Mouse (Mus musculus) hindbrain, embryonic 10.5 days (tissue): ENCODE data around the gene Tmc7. TPM values are rescaled to one million over a fixed set of nuclear protein-coding genes. Genes with fewer than 3 reads are reported as not detected.

ENCODE experiments used
- DNase-seq: peaks from one replicate; pipeline ENCODE4 v3.0.0-alpha.2; 2017; ENCODE audit warnings: low spot score
- H3K27ac ChIP-seq: fragments of 300-500 bp; sonication (generic); 2 replicates; pipeline ENCODE4 v1.5.1; 2016; ENCODE audit warnings: mild to moderate bottlenecking, moderate library complexity
- H3K27me3 ChIP-seq: fragments of 300-500 bp; sonication (generic); 2 replicates; pipeline ENCODE4 v1.6.1; 2016; ENCODE audit warnings: mild to moderate bottlenecking; ENCODE audit not compliant: poor library complexity, insufficient read depth, severe bottlenecking
- H3K36me3 ChIP-seq: fragments of 300-500 bp; sonication (generic); 2 replicates; pipeline ENCODE4 v1.6.1; 2016; ENCODE audit warnings: mild to moderate bottlenecking, moderate library complexity
- H3K4me1 ChIP-seq: fragments of 300-500 bp; sonication (generic); replicated peaks from 2 replicates; pipeline ENCODE4 v1.6.1; 2016; ENCODE audit warnings: mild to moderate bottlenecking
- H3K4me3 ChIP-seq: fragments of 300-500 bp; sonication (generic); 2 replicates; pipeline ENCODE4 v1.5.1; 2016; ENCODE audit warnings: mild to moderate bottlenecking, moderate library complexity
- H3K9me3 ChIP-seq: fragments of 300-500 bp; sonication (generic); 2 replicates; pipeline ENCODE4 v1.6.1; 2016; ENCODE audit warnings: mild to moderate bottlenecking, moderate library complexity
- WGBS: fragments of 180-500 bp; shearing (Covaris S2); methylation state at CpG from one replicate; pipeline ENCODE4 v1.1.7; 2016; 5-methylcytosine and 5-hydroxymethylcytosine counted together
- polyA plus RNA-seq: library from polyadenylated mRNA; unstranded; fragments of >200 nt; fragmentation: Nextera tagmentation; extraction: Ambion mirVana; gene quantifications from 2 replicates; pipeline ENCODE4 v1.2.1, GENCODE M21; 2016

Gene Tmc7
- polyA plus RNA-seq, 1 experiment from 2014 or later, result 8.4 TPM

DNA sequence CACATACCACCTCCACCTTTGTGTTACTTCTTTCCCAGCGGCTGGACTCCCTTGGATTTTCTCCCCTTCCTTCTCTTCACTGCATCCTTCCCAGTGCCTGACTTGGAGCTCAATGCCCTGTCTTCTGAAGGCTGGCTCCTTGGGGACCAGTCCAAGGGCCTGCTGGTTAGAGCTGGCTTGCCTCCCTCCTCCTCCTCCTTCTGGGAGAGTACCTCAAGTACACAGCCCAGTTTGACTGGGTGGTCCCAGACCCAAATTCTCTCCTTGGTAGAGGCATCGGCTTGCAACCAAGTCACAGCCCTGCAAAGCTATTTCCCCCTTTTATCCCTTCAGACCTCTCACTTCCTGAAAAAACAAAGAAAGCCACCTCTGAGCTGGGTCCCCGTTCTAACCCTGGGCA lies 6.3 kb downstream of the Tmc7 start:
- 69% methylated on average over 3 of the region's 3 CpGs for WGBS
- Histone ChIP-seq H3K27ac (peak overlapping the region; percentile 75), H3K4me3 (no peak overlapping the region), H3K27me3 (no peaks in the 10 kb centered on the region), H3K4me1 (peaks cover 39% of the 10 kb centered on the region), H3K9me3 (peaks cover 19% of the 10 kb centered on the region; the same call in 1 of the 2 replicates), H3K36me3 (peaks cover 46% of the 10 kb centered on the region)
- DNase-seq, result no peak

DNA sequence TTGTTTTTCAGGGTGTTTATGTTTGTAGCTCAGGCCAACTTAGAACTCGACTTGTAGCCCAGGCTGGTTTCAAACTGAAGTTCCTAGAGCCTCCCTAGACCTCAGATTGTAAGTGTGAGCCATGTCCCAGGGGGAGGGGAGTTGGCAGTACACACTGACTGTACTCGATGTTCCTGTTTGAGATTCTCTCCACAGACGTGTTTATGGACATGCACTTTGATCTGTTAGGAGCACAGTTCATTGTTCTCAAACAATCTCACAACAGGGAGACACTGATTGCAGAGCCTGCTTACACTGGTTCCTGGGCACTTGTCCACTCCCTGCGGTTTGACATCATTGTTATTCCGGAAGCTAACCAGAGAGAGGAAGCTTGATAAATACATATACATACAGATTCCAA lies 12.5 kb downstream of the Tmc7 start:
- no peak for DNase-seq
- Histone ChIP-seq H3K27ac (no peak overlapping the region), H3K4me1 (peaks cover 43% of the 10 kb centered on the region), H3K9me3 (no peaks in the 10 kb centered on the region), H3K4me3 (no peak overlapping the region), H3K36me3 (peaks cover 19% of the 10 kb centered on the region), H3K27me3 (no peaks in the 10 kb centered on the region)
- WGBS, result 44% methylated on average over 5 of the region's 5 CpGs

DNA sequence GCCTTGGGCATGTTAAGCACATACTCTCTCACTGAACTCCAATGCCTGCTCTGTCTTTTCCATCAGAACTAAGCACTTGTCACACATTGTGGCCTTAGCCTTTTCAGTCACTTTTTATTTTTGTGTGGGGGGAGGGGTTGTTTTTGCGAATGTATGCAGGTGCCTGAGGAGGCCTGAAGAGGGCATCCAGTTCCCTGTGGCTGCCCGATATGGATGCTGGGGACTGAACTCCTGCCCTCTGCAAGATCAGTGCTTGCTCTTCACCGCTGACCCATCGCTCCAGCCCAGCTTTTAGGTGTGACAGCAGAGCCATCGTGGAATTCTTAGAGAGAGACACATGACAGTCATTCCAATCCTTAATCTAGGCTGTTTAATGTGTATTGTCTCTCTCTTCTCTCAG lies 13.2 kb downstream of the Tmc7 start:
- Histone ChIP-seq H3K9me3 (no peaks in the 10 kb centered on the region), H3K4me3 (no peak overlapping the region), H3K4me1 (peaks cover 38% of the 10 kb centered on the region), H3K27me3 (no peaks in the 10 kb centered on the region), H3K27ac (peak overlapping the region; percentile 26; the same call in 1 of the 2 replicates), H3K36me3 (peaks cover 19% of the 10 kb centered on the region)
- DNase-seq, result no peak
- 57% methylated on average over 5 of the region's 5 CpGs for WGBS

DNA sequence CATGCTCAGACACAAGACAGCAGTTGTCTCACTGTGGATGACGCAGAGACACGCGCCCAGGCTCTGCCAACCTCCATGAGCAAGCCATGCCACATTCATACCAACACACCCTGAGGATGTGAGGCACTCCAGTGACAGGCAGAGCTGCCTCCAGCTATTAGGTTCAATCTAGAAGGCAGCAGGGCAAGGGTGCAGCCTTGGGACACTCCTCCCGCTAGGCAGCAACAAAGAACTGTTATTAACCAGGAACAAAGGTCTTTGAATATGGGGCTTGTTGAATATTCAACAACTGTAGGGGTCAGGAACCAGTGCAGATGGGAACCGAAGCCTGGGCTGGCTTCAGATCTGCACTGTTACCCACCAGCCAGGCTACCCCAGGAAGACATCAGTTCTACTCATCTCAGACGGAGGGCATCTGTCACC lies 15.4 kb downstream of the Tmc7 start:
- no peaks in the 10 kb centered on the region for H3K9me3 ChIP-seq
- peak; percentile 60 for DNase-seq
- no peaks in the 10 kb centered on the region for H3K27me3 ChIP-seq
- peaks cover 35% of the 10 kb centered on the region for H3K4me1 ChIP-seq
- peak overlapping the region; percentile 81 for H3K27ac ChIP-seq
- H3K4me3 ChIP-seq, result no peak overlapping the region
- 42% methylated on average over 6 of the region's 6 CpGs for WGBS
- peaks cover 32% of the 10 kb centered on the region for H3K36me3 ChIP-seq

DNA sequence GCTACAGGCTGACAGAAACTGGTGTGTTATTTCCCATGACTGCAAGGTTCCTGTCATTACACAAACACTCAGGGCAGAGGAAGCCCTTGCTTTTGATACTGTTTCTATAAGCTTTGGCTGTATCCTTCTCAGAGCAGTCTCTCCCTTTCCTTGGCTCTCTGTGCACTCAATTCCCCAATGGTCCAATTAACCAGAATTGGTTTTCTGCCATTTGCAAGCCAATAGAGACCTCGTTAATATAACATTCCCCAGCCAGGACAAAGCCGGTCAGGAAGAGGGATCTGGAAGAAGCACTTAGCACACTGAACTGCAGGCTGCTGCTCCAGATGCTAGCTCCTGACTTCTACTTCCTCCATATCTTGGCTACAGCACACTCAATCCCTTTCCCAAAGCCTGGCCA lies 30.2 kb downstream of the Tmc7 start:
- H3K9me3 ChIP-seq, result 0 out of 2 replicates have a peak, but pooled peaks cover 4% of the 10 kb centered on the region
- WGBS, result 88% methylated on average over 2 of the region's 2 CpGs
- no peak for DNase-seq
- H3K4me1 ChIP-seq, result no peaks in the 10 kb centered on the region
- H3K4me3 ChIP-seq, result no peak overlapping the region
- H3K27ac ChIP-seq, result no peak overlapping the region
- no peaks in the 10 kb centered on the region for H3K27me3 ChIP-seq
- peaks cover 92% of the 10 kb centered on the region for H3K36me3 ChIP-seq

DNA sequence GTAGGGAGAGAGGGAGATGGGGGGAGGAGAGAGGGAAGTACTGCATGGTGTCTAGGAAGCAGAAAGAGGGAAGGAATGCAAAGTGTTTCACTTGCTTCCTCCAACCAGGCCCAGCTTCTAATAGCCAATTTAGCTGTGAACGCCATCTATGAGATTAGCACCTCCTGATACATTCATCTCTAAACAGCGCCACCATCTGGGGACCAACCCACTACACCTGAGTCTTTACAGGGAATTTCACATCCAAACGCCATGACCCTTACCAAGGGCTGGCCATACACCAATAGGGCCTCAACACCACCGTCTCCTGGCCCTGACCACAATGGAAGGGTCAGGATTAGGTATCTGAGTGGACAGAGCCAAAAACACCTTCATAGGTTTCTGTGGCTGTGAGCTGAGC lies 30.7 kb downstream of the Tmc7 start:
- Histone ChIP-seq H3K4me3 (no peak overlapping the region), H3K36me3 (peaks cover 93% of the 10 kb centered on the region), H3K27ac (no peak overlapping the region), H3K4me1 (no peaks in the 10 kb centered on the region), H3K9me3 (0 out of 2 replicates have a peak, but pooled peaks cover 4% of the 10 kb centered on the region), H3K27me3 (no peaks in the 10 kb centered on the region)
- WGBS, result 73% methylated on average over 4 of the region's 4 CpGs
- no peak for DNase-seq

DNA sequence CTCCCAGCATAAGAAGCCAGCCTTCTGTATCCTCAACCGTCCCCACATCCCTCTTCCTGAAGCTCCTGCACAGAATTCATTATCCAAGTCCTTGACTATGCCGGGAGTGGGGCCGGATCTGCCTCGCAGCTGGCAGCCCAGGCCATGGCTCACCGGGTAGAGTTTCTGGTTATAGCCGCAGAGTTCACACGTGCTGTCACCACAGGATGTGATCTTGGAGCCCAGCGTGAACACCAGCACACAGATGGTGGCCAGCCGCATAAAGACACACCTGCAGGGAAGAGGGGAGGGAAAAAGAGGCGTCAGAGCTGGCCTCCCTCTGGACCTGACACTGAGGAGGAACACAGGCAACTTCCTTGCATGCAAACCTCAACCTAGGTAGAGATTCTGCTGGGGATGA lies 37.1 kb downstream of the Tmc7 start:
- Histone ChIP-seq H3K9me3 (0 out of 2 replicates have a peak, but pooled peaks cover 2% of the 10 kb centered on the region), H3K36me3 (peaks cover 76% of the 10 kb centered on the region), H3K27me3 (no peaks in the 10 kb centered on the region), H3K4me1 (0 out of 2 replicates have a peak, but pooled peaks cover 2% of the 10 kb centered on the region), H3K27ac (no peak overlapping the region), H3K4me3 (no peak overlapping the region)
- WGBS, result 76% methylated on average over 10 of the region's 10 CpGs
- no peak for DNase-seq

DNA sequence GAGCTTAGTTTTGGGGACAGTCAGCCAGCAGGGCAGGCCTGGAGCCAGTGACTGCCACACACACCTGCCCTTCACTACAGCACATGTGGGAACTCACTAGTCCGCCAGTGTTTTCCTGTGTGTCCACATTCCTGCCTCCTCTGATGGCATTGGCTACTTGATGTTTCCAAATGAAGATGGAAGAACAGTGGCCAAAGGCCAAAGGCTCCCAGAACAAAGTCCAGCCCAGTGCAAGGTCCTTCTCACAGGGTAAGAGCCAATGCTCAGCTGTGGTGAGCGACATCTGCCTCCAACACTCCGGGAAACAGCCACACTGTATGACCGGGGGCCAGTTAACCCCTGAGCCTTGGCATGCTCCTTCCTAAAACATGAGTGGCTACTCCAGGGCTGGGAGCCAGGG lies 40.4 kb downstream of the Tmc7 start:
- H3K4me1 ChIP-seq, result 0 out of 2 replicates have a peak, but pooled peaks cover 2% of the 10 kb centered on the region
- WGBS, result 85% methylated on average over 4 of the region's 4 CpGs
- no peaks in the 10 kb centered on the region for H3K9me3 ChIP-seq
- H3K36me3 ChIP-seq, result peaks cover 62% of the 10 kb centered on the region
- no peak overlapping the region for H3K27ac ChIP-seq
- DNase-seq, result no peak
- H3K4me3 ChIP-seq, result no peak overlapping the region
- no peaks in the 10 kb centered on the region for H3K27me3 ChIP-seq

DNA sequence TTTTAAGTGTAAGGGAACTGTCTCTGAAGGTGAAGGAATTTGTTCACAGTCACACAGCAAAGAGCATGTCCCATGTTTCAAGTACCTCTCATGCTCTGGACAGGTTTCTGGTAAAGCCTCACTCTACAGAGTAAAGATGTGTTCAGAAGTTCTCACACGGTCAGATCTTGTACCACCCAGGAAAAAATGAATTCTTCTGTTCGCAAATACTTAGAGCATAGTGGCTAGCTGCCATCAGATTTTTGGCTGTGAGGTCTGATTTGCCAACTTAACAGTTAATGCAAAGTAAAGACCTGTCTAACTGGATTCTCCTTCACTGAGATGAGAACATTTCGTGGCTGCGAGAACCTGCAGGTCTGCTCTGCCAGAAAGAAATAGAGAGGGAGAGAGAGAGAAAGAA lies 49.5 kb downstream of the Tmc7 start:
- peaks cover 19% of the 10 kb centered on the region for H3K36me3 ChIP-seq
- no peak overlapping the region for H3K27ac ChIP-seq
- H3K4me1 ChIP-seq, result peaks cover 12% of the 10 kb centered on the region
- H3K4me3 ChIP-seq, result no peak overlapping the region
- DNase-seq, result no peak
- WGBS, result 88% methylated on average over 4 of the region's 4 CpGs
- no peaks in the 10 kb centered on the region for H3K9me3 ChIP-seq
- H3K27me3 ChIP-seq, result no peaks in the 10 kb centered on the region

DNA sequence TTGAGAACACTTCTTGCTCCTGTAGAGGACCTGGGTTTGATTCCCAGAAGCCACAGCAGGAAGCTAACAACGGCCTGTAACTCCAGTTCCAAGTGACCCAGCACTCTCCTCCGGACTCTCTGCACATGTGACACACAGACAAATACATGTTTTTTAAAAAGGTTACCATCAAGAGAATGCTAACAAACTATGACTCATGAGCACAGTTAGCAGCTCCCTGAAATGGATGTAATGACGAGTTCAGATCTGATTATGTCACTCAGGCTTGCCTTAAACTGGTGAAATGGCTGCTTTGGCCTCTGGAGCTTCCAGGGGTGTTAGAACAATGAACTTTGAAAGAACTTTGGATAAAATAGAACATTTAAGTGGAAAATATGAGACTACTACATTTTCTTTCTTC lies 50.2 kb downstream of the Tmc7 start:
- no peak for DNase-seq
- Histone ChIP-seq H3K9me3 (no peaks in the 10 kb centered on the region), H3K36me3 (peaks cover 19% of the 10 kb centered on the region), H3K4me3 (no peak overlapping the region), H3K4me1 (peaks cover 12% of the 10 kb centered on the region), H3K27ac (no peak overlapping the region), H3K27me3 (no peaks in the 10 kb centered on the region)
- 86% methylated on average over 3 of the region's 3 CpGs for WGBS

DNA sequence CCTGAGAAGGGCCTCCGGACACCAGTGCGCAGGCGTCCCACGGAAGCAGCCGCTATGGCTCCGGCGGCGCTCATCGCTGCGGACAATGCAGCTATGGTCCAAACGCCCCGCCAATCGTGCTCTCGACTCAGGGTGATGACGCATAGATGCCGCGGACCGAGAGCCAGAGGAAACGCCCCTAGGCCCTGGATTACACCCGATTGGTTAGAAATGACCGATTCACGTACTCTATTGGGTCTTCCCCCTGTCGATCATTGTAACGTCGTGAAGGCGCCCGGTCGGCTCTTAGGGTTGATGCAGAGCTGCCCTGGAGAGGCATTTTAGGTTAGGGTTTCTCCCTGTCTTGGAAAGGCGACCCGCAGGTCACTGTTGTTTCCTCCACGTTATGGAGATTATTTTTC lies 51.4 kb downstream of the Tmc7 start, which contains the start of gene Coq7:
Coq7 (minus strand) TSS at position 179 of the 401 bp plus-strand sequence.
- H3K4me1 ChIP-seq, result peaks cover 12% of the 10 kb centered on the region
- WGBS, result under 1% methylated on average over 31 of the region's 31 CpGs
- no peaks in the 10 kb centered on the region for H3K9me3 ChIP-seq
- H3K4me3 ChIP-seq, result peak within 1 kb of the TSS; percentile 79
- peaks cover 17% of the 10 kb centered on the region for H3K36me3 ChIP-seq
- H3K27ac ChIP-seq, result peak within 1 kb of the TSS; percentile 99
- H3K27me3 ChIP-seq, result no peaks in the 10 kb centered on the region
- peak; percentile 97 for DNase-seq

DNA sequence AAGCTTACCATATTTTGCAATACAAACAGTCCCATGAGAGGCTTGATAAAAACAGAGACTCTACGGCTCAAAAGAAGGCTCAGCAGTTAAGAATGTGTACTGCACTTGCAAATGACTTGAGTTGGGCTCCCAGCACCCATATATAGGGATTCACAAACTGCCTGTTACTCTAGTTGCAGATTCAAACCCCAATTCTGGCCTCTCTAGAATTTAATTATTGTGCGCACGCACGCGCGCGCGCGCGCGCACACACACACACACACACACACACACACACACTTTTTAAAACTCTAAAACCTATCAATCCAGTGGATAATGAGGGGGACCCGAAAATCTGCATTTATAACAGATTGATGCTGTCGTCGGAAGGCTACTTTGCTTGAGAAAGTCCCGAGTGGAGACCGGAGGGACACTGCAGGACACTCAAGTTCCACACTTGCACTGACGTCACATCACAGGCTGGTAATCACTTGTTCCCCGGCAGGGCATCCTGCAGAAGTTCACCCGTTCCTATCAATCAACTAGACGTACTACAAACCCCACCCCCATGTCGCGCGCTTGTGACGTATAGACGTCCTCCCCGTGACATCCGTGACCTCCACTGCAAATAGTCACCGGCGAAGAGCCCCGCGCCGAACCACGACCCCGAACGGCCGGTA lies 51.9 kb downstream of the Tmc7 start:
- H3K27ac ChIP-seq, result peak overlapping the region; percentile 99
- H3K27me3 ChIP-seq, result no peaks in the 10 kb centered on the region
- WGBS, result under 1% methylated on average over 36 of the region's 36 CpGs
- no peaks in the 10 kb centered on the region for H3K9me3 ChIP-seq
- peaks cover 12% of the 10 kb centered on the region for H3K4me1 ChIP-seq
- H3K36me3 ChIP-seq, result peaks cover 22% of the 10 kb centered on the region
- H3K4me3 ChIP-seq, result peak overlapping the region; percentile 79
- DNase-seq, result peak; percentile 97

DNA sequence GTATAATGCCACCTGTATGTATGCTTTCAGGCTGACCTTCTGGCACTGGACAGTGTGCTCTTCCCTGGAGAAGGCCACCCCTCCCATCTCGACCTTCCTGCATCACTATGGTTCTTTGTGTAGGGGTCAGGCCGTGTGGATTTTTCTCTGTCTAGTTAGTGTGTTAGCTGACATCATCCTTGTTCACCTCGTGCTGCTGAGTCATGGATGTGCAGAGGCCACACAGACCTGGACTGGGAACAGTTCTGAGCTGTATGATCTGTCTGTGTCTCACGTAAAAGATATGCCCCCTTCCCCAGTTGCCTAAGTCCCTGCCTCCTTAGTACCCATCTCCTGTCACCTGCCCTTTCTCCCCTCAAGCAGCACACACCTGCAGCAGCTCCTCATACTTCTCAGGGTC lies 57.6 kb downstream of the Tmc7 start:
- peaks cover 2% of the 10 kb centered on the region; the same call in 1 of the 2 replicates for H3K4me1 ChIP-seq
- no peaks in the 10 kb centered on the region for H3K9me3 ChIP-seq
- whole genome bisulfite sequencing, result 87% methylated on average over 4 of the region's 4 CpGs
- H3K4me3 ChIP-seq, result no peak overlapping the region
- DNase-seq, result no peak
- H3K36me3 ChIP-seq, result peaks cover 63% of the 10 kb centered on the region
- H3K27me3 ChIP-seq, result no peaks in the 10 kb centered on the region
- no peak overlapping the region for H3K27ac ChIP-seq
